Mouse (Mus musculus) brown adipose tissue, adult 24 weeks (tissue): ENCODE data around the gene E330009J07Rik. TPM values are rescaled to one million over a fixed set of nuclear protein-coding genes. Genes with fewer than 3 reads are reported as not detected.
A peak's percentile ranks its signal among the peaks of the same experiment; 100 is the strongest.

Experiments used
- H3K27ac ChIP-seq: fragments of 200-500 bp; replicated peaks from 2 replicates; pipeline ENCODE4 v1.5.1; 2012; ENCODE audit warnings: low read depth, mild to moderate bottlenecking, low read length
- H3K4me1 ChIP-seq: fragments of 200-500 bp; 2 replicates; pipeline ENCODE4 v1.6.1; 2012; ENCODE audit warnings: low read length, mixed read lengths; ENCODE audit not compliant: control insufficient read depth, insufficient read depth, insufficient read length
- H3K4me3 ChIP-seq: fragments of 200-500 bp; 2 replicates; pipeline ENCODE4 v1.5.1; 2012; ENCODE audit warnings: low read depth, mild to moderate bottlenecking, low read length, moderate library complexity; ENCODE audit not compliant: insufficient read depth
- polyA plus RNA-seq: library from polyadenylated mRNA; stranded (reverse); fragments of >200 nt; gene quantifications from 2 replicates; pipeline ENCODE4 v1.2.4, GENCODE M21; 2012; ENCODE audit not compliant: missing spikeins, insufficient read depth, insufficient read length

Gene E330009J07Rik
- polyA plus RNA-seq, 1 experiment = 3.7 TPM

- H3K4me3 ChIP-seq = peak overlapping the region; percentile 99
- H3K27ac ChIP-seq = no peak overlapping the region
- no peaks in the 10 kb centered on the region for H3K4me1 ChIP-seq
Measured at GRCm38 (mm10) chr6:40435151-40436046, 536 bp downstream of the E330009J07Rik start.

- Histone ChIP-seq H3K4me3 (peak overlapping the region; percentile 99), H3K4me1 (no peaks in the 10 kb centered on the region)
Measured at GRCm38 (mm10) chr6:40434697-40435096, 1.2 kb downstream of the E330009J07Rik start.

GRCm38 (mm10) chr6:40432346-40433275 lies 3.3 kb downstream of the E330009J07Rik start:
- H3K4me1 ChIP-seq = no peaks in the 10 kb centered on the region
- no peak overlapping the region for H3K27ac ChIP-seq
- H3K4me3 ChIP-seq = no peak overlapping the region

More at GRCm38 (mm10) chr6:40434697-40435096, 1.2 kb downstream of the E330009J07Rik start:
- no peak overlapping the region for H3K27ac ChIP-seq

DNA sequence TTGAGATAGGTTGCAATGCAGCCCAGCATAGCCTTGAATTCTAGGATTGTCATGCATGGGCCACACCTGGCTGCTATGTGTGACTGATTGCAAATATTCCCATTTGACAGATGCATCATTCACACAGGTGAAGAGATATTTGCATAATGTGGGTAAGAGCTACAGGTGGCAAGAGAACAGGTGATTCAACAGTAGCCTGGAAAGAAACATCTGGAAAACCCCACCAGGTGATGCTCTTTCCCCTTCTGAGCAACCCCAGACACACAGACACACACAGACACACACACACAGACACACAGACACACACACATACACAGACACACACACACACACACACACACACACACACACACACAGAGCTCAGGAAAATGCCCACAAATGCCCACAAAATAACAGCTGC lies 4.1 kb downstream of the E330009J07Rik start:
- no peaks in the 10 kb centered on the region for H3K4me1 ChIP-seq
- no peak overlapping the region for H3K27ac ChIP-seq
- no peak overlapping the region for H3K4me3 ChIP-seq

DNA sequence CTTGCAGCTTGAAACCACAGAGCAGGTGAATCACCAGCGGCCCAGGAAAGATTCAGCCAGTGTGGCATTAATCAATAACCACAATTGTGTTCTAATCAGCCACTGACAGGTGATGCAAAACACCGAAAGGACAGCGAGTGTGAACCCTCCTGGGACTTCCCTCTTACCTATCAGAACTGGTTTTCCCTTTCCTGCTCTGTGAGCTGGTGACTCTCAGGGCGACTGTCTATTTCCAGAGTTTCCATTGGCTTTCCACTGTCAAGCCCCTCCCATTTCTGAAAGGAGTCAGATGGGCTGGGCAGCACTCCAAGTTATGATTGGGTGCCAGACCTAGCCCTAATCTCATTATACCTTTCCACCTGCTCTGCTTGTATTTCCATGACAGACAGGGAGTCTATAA lies 4.6 kb downstream of the E330009J07Rik start:
- Histone ChIP-seq H3K4me1 (no peaks in the 10 kb centered on the region), H3K27ac (no peak overlapping the region), H3K4me3 (no peak overlapping the region)

GRCm38 (mm10) chr6:40430878-40431277 lies 5.1 kb downstream of the E330009J07Rik start:
- H3K4me1 ChIP-seq = no peaks in the 10 kb centered on the region
- H3K27ac ChIP-seq = no peak overlapping the region

GRCm38 (mm10) chr6:40430251-40430650 lies 5.7 kb downstream of the E330009J07Rik start:
- Histone ChIP-seq H3K4me3 (no peak overlapping the region), H3K27ac (no peak overlapping the region), H3K4me1 (no peaks in the 10 kb centered on the region)

More at GRCm38 (mm10) chr6:40430878-40431277, 5.1 kb downstream of the E330009J07Rik start:
- H3K4me3 ChIP-seq = no peak overlapping the region

GRCm38 (mm10) chr6:40429521-40429931 lies 6.4 kb downstream of the E330009J07Rik start:
- H3K4me3 ChIP-seq = no peak overlapping the region
- H3K27ac ChIP-seq = no peak overlapping the region
- no peaks in the 10 kb centered on the region for H3K4me1 ChIP-seq

GRCm38 (mm10) chr6:40428696-40429095 lies 7.2 kb downstream of the E330009J07Rik start:
- no peak overlapping the region for H3K4me3 ChIP-seq
- H3K27ac ChIP-seq = no peak overlapping the region
- no peaks in the 10 kb centered on the region for H3K4me1 ChIP-seq

GRCm38 (mm10) chr6:40427441-40427840 lies 8.5 kb downstream of the E330009J07Rik start:
- Histone ChIP-seq H3K27ac (no peak overlapping the region), H3K4me1 (no peaks in the 10 kb centered on the region), H3K4me3 (no peak overlapping the region)

DNA sequence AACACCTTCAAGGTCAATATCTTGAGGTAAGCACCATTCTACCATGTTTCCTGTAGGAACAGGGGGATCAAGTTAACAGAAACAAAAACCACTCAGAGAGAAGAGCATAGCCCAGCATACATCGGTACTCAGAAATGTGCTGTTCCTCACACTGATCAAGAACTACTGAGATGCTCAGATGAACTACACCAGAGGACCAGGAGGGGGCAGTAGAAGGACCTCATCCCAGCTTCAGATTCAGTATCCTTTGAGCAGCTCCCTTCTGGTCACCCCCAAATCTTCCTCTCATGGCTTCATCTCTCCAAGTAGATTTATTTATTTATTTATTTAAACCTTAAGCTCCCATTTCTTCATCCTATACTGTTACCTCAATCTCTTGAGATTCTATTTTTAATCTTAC lies 12.2 kb downstream of the E330009J07Rik start:
- Histone ChIP-seq H3K27ac (no peak overlapping the region), H3K4me1 (no peaks in the 10 kb centered on the region), H3K4me3 (no peak overlapping the region)

DNA sequence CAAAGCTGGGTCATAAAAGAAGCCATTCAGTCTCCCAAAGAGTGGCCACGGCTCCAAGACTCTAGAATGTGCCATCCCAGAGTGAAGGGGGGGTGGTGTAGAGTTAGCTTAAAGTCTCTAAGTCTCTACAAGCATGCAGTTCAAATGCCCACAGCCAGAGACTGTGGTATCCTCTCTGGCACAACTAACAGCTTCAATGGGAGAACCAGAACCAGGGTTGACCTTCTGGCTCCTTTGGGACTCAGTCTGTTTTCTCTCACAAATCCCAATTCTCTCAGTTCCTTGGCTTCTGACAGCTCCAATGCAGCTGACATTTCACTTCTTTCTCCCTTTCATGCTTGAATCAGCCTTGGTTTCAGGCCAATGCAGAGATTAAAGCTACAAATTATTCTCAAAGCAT lies 12.9 kb downstream of the E330009J07Rik start:
- Histone ChIP-seq H3K4me1 (no peaks in the 10 kb centered on the region), H3K4me3 (no peak overlapping the region), H3K27ac (no peak overlapping the region)

- Histone ChIP-seq H3K4me1 (no peaks in the 10 kb centered on the region), H3K4me3 (no peak overlapping the region), H3K27ac (no peak overlapping the region)
Measured at GRCm38 (mm10) chr6:40421099-40421498, 14.8 kb downstream of the E330009J07Rik start.

- Histone ChIP-seq H3K4me3 (no peak overlapping the region), H3K4me1 (no peaks in the 10 kb centered on the region), H3K27ac (no peak overlapping the region)
Measured at GRCm38 (mm10) chr6:40418386-40418785, 17.5 kb downstream of the E330009J07Rik start.

DNA sequence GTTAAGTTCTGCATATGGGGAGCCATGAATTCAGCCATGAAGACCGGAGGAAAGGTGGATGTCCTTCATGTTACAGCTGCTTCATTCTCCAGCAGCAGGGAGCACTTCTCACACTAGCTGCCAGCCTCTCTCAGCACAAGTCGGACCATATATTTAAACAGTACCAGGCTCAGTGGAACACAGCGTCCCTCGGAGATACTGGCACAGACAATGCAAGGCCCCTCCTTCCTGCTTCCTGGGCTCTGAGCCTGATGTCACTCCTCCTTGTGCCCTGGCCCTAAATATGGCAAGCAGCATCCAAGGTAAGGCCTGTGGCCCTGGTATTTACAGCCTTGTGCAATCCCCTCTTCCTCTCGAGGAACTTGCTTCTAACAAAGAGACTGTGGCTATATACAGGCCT lies 20.1 kb downstream of the E330009J07Rik start:
- Histone ChIP-seq H3K27ac (no peak overlapping the region), H3K4me1 (no peaks in the 10 kb centered on the region), H3K4me3 (no peak overlapping the region)
